Mouse (Mus musculus): ENCODE data around the gene 1700012B07Rik. TPM values are rescaled to one million over a fixed set of nuclear protein-coding genes. Genes with fewer than 3 reads are reported as not detected.

The 1700012B07Rik gene
- total and polyA plus RNA-seq, 3 experiments, result not detected

- no peak for TF ChIP-seq TBP (IDR thresholded peaks at IDR 0.05; ENCODE audit: low read depth, low read length)
These were observed 36.1 kb upstream of the 1700012B07Rik start (continued) for GRCm38 (mm10) chr11:109863951-109864350.

DNA sequence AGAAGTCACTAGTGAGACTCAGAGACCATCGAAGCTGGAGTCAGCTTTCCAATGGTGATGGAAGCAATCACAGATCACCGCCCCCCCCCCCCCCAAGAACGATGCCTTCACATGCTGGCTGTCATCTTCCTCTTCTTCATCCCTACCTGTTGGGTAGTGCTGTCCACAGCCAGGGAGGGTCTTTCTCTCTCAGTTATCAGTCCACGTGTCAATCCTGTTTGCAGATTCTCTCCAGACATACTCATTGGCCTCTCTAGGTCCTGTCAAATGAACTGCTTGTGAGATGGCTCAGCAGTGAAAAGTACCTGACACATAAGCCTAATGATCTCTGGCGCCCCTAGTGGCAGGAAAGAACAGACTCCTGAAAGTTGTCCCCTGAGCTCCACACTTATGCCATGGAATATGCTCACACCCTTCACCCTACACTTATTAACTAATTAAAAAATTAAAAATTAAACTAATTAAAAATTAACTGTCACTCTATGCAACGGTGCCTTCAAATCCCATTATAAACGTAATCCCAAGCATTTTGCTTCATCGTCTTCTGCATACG lies 35.4 kb upstream of the 1700012B07Rik start:
- peaks cover 0 to 14% of the 10 kb centered on the region in 2 experiments; a peak in 2 of 4 replicates for H3K4me1 ChIP-seq (ENCODE audit: control insufficient read depth in 1 of 2, insufficient read depth in 2 of 2, low read length in 2 of 2)
- H3K9me3 ChIP-seq (replicated peaks; ENCODE audit: insufficient read depth, low read length), result no peaks in the 10 kb centered on the region
- peak; percentile 87 for DNase-seq (ENCODE audit: low read depth, low spot score)
- H3K36me3 ChIP-seq (ENCODE audit: control insufficient read depth in 1 of 2, insufficient read depth in 2 of 2, low read length in 2 of 2), result peaks cover 0 to 9% of the 10 kb centered on the region in 2 experiments; a peak in 2 of 4 replicates
- no peaks in the 10 kb centered on the region for H3K27me3 ChIP-seq (ENCODE audit: control insufficient read depth in 1 of 2, insufficient read depth in 2 of 2, low read length in 2 of 2)
- H3K27ac ChIP-seq (ENCODE audit: control insufficient read depth, low read depth, low read length), result no peak overlapping the region
- TF ChIP-seq USF2 (IDR thresholded peaks at IDR 0.05; ENCODE audit: borderline replicate concordance in 1 of 2, insufficient read depth in 1 of 2, low read depth in 1 of 2, low read length in 2 of 2), result no peak
- TF ChIP-seq EP300 (IDR thresholded peaks at IDR 0.05; ENCODE audit: low read depth in 1 of 2, low read length in 2 of 2), result no peak
- no peak for TF ChIP-seq RCOR1 (IDR thresholded peaks at IDR 0.05; ENCODE audit: low read depth, low read length)
- 0 out of 2 replicates have a peak, but pooled peaks have one; percentile 29 for TF ChIP-seq MAX (IDR thresholded peaks at IDR 0.05; ENCODE audit: low read length)
- TF ChIP-seq CHD1 (IDR thresholded peaks at IDR 0.05; ENCODE audit: low read depth, low read length), result no peak
- TF ChIP-seq GATA1 (IDR thresholded peaks at IDR 0.05; ENCODE audit: low read depth, low read length), result no peak
- TF ChIP-seq TBP (IDR thresholded peaks at IDR 0.05; ENCODE audit: low read depth, low read length), result 0 out of 2 replicates have a peak, but pooled peaks have one; percentile 10
- TF ChIP-seq JUND (IDR thresholded peaks at IDR 0.05; ENCODE audit: low read depth, low read length), result no peak
- TF ChIP-seq MEF2A (IDR thresholded peaks at IDR 0.05; ENCODE audit: extremely low read depth, insufficient replicate concordance, low read depth, low read length, poor library complexity, severe bottlenecking), result no peak
- no peak for TF ChIP-seq MYC (IDR thresholded peaks at IDR 0.05; ENCODE audit: low read depth, low read length)
- peak; percentile 75 to 86 (median 81) for TF ChIP-seq CTCF (IDR thresholded peaks at IDR 0.05 in 2 of 3, conservative IDR thresholded peaks at IDR 0.05 in 1 of 3; ENCODE audit: control insufficient read depth in 1 of 3, insufficient read depth in 1 of 3, low read depth in 2 of 3, low read length in 3 of 3, poor library complexity in 1 of 3, severe bottlenecking in 1 of 3)
- peak; percentile 56 for TF ChIP-seq SMC3 (IDR thresholded peaks at IDR 0.05; ENCODE audit: low read depth, low read length)
- TF ChIP-seq ZKSCAN1 (IDR thresholded peaks at IDR 0.05; ENCODE audit: low read depth, low read length), result no peak
- no peak for TF ChIP-seq TAL1 (IDR thresholded peaks at IDR 0.05; ENCODE audit: low read length)
- TF ChIP-seq POLR2AphosphoS2 (IDR thresholded peaks at IDR 0.05; ENCODE audit: low read length), result no peak
- no peak for TF ChIP-seq MAFK (IDR thresholded peaks at IDR 0.05; ENCODE audit: borderline replicate concordance, low read depth, low read length)
- TF ChIP-seq BHLHE40 (IDR thresholded peaks at IDR 0.05; ENCODE audit: borderline replicate concordance, low read depth, low read length), result no peak
- peak; percentile 26; the same call in 1 of the 2 replicates for TF ChIP-seq ZC3H11A (IDR thresholded peaks at IDR 0.05; ENCODE audit: low read depth, low read length)
- peak; percentile 62 for TF ChIP-seq RAD21 (IDR thresholded peaks at IDR 0.05; ENCODE audit: low read depth, low read length)
- TF ChIP-seq CHD2 (IDR thresholded peaks at IDR 0.05; ENCODE audit: low read length), result no peak
- TF ChIP-seq ZMIZ1 (IDR thresholded peaks at IDR 0.05; ENCODE audit: low read depth, low read length), result no peak
- no peaks in the 10 kb centered on the region for H3K79me2 ChIP-seq (ENCODE audit: control insufficient read depth, insufficient read depth, low read length, poor library complexity)
- H3K9ac ChIP-seq (ENCODE audit: control insufficient read depth, low read depth, low read length, poor library complexity, severe bottlenecking), result no peak overlapping the region
- H3K4me3 ChIP-seq (ENCODE audit: control insufficient read depth in 1 of 2, insufficient read depth in 1 of 2, low read depth in 2 of 2, low read length in 2 of 2), result no peak overlapping the region
